Mouse (Mus musculus) G1E-ER4 (cell line): ENCODE data around the gene Mt2. TPM values are rescaled to one million over a fixed set of nuclear protein-coding genes. Genes with fewer than 3 reads are reported as not detected.

Experiments
- GATA1 ChIP-seq: IDR thresholded peaks from one replicate; pipeline ENCODE4 v1.8.0; 2012; ENCODE audit warnings: low read length, inconsistent platforms
- polyA plus RNA-seq: library from polyadenylated mRNA; stranded (reverse); fragments of >175 nt; gene quantifications from 2 replicates; pipeline ENCODE4 v1.2.3, GENCODE M21; 2012

Mt2 gene
- polyA plus RNA-seq, 1 experiment, result 9,858 TPM

GRCm38 (mm10) chr8:94186542-94186941 lies 14.1 kb downstream of the Mt2 start:
- no peak for TF ChIP-seq GATA1

DNA sequence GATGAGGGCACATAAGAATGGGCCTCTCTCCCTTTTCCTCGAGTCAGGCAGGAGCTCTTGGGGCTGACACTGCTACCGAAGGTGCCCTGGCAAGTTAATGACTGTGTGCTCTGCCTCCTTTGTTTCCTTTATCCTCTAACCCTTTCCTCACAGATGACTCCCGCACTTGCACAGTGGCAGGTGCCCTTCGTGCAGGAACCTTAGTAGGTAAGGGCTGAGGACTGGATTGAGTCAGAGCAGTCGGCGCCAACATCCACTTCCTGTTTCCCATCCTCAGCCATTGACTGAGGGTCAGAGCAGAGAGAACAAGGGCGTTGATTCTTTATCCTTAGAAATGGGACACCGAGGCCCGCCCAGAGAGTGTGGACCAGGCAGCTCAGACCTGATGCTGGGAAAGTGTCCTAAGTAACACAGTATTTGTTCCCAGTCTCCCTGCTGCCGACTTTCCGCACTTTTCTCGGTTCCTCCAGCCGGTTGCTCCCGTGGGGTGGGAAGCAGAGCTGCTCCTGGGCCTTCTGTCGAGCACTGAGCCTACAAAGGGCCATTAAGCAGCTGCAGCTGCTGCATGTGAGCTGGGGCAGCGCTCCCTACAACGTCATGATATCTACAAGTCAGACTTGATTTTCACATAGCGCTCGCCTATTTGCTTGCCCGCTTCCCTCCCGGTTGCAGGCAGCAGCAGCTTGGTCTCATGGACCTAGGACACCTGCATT lies 15.0 kb downstream of the Mt2 start:
- no peak for TF ChIP-seq GATA1

DNA sequence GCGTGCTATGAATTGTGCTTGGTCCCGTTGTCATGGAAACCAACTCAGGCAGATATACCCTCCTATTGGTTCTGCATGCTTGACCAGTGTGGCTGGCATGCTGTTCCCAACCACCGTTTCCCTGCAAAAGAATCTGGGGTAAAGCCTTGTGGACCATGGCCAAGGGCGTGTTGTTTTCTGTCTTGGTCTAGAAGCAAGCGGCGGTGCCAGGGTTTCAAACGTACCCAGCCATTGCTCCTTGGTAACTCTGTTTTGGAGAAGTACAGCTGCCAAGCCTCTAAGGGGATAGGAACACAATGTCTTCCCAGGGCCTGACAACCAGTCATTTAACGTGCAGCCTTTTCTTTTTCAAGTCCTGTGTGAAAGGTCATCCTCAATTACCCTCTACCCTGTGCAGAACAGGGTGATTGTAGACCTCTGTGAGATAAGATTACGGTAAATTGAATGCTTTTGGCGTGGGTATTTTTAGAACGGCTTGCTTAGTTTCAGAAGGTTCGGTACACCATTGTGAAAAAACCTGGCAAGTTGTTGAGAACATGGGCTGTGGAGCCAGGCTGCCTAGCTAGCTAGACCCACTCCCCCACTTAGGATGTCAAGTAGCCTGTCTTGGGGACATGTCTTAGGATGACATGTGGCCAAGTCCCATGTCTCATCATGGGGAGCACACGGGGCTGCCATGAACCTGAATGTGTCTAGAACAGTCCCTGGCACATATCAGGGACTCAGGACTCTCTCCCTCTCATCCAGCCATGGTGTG lies 17.0 kb downstream of the Mt2 start:
- TF ChIP-seq GATA1, result no peak

- TF ChIP-seq GATA1, result no peak
Measured at GRCm38 (mm10) chr8:94191101-94191691, 18.7 kb downstream of the Mt2 start.

GRCm38 (mm10) chr8:94192926-94193325 lies 20.5 kb downstream of the Mt2 start:
- TF ChIP-seq GATA1, result no peak

DNA sequence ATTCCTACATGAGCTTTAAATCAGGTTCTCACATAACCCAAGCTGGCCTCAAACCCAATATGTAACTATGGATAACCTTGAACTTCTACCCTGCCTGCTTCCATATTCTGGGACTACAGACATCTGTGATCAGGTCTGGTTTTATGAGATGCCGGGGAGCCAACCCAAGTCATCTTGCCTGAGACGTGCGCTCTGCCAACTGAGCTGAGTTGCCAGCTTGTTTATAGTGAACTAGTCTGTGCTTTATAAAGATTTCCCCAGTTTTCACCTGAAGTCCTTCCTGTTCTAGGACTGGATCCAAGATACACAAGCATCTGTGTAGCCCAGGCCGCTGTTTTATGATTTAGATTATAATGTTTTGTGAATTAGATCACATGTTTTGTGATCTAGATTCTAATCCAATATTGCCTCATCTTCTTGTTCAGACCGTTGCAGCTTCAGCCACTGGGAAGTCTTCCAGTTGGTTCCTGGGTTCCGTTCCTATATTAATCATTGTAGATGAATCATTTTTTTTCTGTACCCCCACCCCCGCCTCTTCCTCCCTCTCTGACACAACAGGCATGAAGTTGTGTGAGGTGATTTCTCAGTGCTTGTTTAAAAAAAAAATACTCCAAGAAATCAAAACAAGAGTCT lies 22.2 kb downstream of the Mt2 start:
- no peak for TF ChIP-seq GATA1

DNA sequence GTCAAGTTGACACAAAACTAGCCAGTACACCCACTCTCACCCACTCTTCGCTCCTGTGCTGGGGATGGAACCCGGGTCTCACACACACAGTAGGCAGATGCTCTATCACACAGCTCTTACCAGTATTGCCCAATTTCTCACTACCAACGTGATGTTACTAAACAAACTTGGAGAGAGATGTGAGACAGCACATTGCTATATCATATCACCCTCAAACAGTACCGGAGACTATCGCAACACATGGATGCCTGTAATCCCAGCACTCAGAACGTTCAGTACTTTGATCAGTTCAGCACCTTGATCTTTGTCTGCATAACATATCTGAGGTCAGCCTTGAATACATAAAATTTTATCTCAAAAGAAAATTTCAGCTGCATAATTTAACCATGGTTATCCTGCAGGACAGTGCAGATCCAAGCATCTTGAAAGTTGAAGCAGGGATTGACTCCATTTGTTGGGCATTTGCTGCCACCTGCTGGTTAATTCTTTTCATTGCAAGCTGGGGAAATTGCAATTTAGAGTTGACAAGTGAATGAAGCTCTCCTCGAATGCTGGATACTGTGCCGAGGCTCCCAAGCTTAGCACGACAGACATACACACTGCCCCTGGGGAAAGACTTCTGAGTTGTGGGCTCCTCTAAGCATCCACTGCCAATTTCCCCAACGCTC lies 26.9 kb downstream of the Mt2 start:
- TF ChIP-seq GATA1, result no peak

DNA sequence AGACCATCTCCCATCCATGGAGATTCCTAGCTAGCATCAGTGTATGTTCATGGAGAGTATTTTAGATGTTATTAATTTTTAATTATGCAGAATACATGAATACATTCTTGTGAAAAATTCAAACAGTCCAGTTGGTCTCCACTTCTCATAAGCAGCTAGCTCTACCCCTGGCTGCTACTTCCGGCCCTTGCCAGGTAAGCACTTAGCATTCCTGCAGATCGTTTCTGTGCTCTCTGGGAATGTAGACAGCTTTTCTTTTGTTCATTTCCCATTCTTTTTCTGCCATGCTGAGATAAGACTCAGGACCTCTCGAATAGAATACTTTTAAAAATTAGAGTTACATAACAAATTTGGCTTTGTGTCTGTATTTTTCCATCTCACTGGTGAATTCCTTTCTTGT lies 31.6 kb downstream of the Mt2 start:
- TF ChIP-seq GATA1, result no peak

GRCm38 (mm10) chr8:94205736-94206135 lies 33.3 kb downstream of the Mt2 start:
- no peak for TF ChIP-seq GATA1

GRCm38 (mm10) chr8:94206256-94206655 lies 33.8 kb downstream of the Mt2 start:
- no peak for TF ChIP-seq GATA1

- no peak for TF ChIP-seq GATA1
Measured at GRCm38 (mm10) chr8:94207491-94207890, 35.0 kb downstream of the Mt2 start.

GRCm38 (mm10) chr8:94209639-94210038 lies 37.2 kb downstream of the Mt2 start:
- TF ChIP-seq GATA1, result no peak

- no peak for TF ChIP-seq GATA1
Measured at GRCm38 (mm10) chr8:94210225-94210624, 37.8 kb downstream of the Mt2 start.

DNA sequence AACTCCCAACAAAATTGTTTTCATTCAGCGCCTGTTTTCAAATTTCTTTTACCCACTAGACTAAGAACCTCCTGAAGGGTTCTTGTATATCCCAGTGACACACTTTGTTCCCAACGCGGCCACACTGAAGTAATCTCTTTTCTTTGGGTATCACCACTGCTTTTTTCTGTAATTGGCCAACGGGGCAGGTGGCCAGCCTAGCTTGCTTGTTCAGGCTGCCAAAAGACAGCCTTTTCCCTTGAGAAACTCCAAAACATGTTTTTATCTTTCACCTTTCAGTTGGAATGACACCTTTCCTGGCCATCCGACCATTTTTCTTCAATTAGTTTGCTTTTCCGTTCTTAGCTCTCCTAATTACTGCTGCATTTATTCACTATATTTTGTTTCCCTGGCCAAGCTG lies 41.4 kb downstream of the Mt2 start:
- TF ChIP-seq GATA1, result no peak
